Mouse (Mus musculus) cerebellum, adult 2 months (tissue): Measurements from ENCODE around the gene Bach2. TPM values are rescaled to one million over a fixed set of nuclear protein-coding genes. Genes with fewer than 3 reads are reported as not detected.

Experiments used
- DNase-seq, 2 experiments: peaks; one replicate each; pipeline ENCODE4 v3.0.0; 2021
- H3K27ac ChIP-seq: fragments of 200-500 bp; 2 replicates; pipeline ENCODE4 v1.5.1; 2012; ENCODE audit warnings: low read length, control low read depth, inconsistent platforms; ENCODE audit not compliant: insufficient read depth
- H3K27me3 ChIP-seq: fragments of 200-500 bp; 2 replicates; pipeline ENCODE4 v1.6.1; 2012; ENCODE audit warnings: inconsistent platforms, mild to moderate bottlenecking, low read length, moderate library complexity; ENCODE audit not compliant: control insufficient read depth, insufficient read depth
- H3K4me1 ChIP-seq: fragments of 200-500 bp; 2 replicates; pipeline ENCODE4 v1.6.1; 2011; ENCODE audit warnings: low read length; ENCODE audit not compliant: control insufficient read depth, insufficient read depth
- H3K4me3 ChIP-seq: fragments of 200-500 bp; replicated peaks from 2 replicates; pipeline ENCODE3; 2011; ENCODE audit warnings: mild to moderate bottlenecking, low read depth, low read length, control low read depth; ENCODE audit not compliant: insufficient read depth
- CTCF ChIP-seq: fragments of 200-500 bp; IDR thresholded peaks from 2 replicates; pipeline ENCODE4 v1.5.1; 2011; ENCODE audit warnings: low read depth, mild to moderate bottlenecking, control low read depth, low read length, moderate library complexity, borderline replicate concordance; ENCODE audit not compliant: insufficient read depth
- POLR2A ChIP-seq: fragments of 200-500 bp; IDR thresholded peaks from 2 replicates; pipeline ENCODE4 v1.6.1; 2011; ENCODE audit warnings: low read length, control low read depth, borderline replicate concordance; ENCODE audit not compliant: insufficient read depth
- WGBS: fragments of 180-500 bp; shearing (Covaris S2); methylation state at CpG from one replicate; pipeline ENCODE4 v1.1.7; 2018; 5-methylcytosine and 5-hydroxymethylcytosine counted together
- polyA plus RNA-seq: library from polyadenylated mRNA; depleted of rRNA; stranded (reverse); fragments of >200 nt; gene quantifications from 2 replicates; pipeline ENCODE4 v1.2.3, GENCODE M21; 2012

Gene Bach2
- polyA plus RNA-seq, 1 experiment: 4.7 TPM

DNA sequence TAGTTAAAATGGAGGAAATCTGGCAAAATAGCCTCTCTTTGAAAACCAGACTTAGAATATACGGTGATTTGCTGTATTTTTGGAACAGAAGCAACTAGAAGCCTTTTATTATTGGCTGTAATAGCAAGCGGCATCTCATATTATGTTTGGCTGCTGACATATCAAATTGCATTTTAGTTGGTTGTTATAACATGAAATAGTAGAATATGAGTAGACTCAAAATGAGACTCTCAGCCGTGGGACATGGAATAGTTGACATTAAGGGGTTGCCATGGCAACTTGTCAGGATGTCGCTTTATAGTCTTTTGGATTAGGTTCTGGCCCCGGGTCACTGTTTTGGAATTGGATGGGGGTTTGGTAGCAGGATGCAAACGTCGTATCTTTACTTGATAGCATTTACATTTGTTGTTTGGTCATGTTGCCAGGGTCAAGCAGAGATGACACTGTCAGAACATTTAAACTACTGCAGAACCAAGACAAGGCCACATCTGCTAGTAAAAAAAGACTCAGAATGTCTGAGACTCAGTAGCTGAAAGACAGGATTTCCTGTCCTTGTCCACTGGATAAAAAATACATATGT lies 55.2 kb downstream of the Bach2 start:
- DNase-seq: no peak
- H3K27me3 ChIP-seq: no peaks in the 10 kb centered on the region
- TF ChIP-seq POLR2A: no peak
- no peak for TF ChIP-seq CTCF
- no peak overlapping the region for H3K4me3 ChIP-seq
- peaks cover 3% of the 10 kb centered on the region for H3K4me1 ChIP-seq
- WGBS: 75% methylated on average over 7 of the region's 7 CpGs
- no peak overlapping the region for H3K27ac ChIP-seq

DNA sequence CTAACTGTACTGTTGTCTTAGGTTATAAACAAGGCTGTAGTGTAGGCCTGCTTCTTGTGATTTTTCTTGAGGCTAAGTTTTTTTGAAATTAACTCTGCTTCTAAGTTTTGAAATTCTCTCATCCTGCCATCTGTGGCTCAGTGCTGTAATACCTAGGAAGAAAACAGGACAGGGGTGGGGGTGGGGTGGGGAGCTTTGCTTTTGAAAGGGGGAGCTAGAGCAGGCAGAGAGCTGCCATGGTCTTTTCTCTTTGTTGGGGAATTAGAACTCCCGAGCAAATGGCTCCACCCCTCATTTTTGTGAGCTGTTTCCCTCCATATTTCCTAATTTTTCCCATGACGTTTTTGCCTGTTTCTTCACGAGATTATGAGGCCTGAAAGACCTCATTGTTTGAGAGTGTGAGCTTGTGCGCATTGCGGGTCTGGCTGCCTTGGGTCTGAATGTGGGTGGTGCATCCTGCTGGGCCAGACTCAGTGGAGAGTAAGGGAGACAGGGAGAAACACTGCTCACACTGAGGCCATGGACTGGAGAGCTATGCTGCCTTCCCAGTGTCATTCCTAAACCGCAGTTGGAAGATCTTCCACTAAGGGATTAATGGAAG lies 58.6 kb downstream of the Bach2 start:
- Histone ChIP-seq H3K27ac (no peak overlapping the region), H3K4me3 (no peak overlapping the region), H3K4me1 (peaks cover 9% of the 10 kb centered on the region; the same call in 1 of the 2 replicates), H3K27me3 (no peaks in the 10 kb centered on the region)
- no peak for TF ChIP-seq CTCF
- no peak for TF ChIP-seq POLR2A
- WGBS: 72% methylated on average over 6 of the region's 6 CpGs
- no peak for DNase-seq

DNA sequence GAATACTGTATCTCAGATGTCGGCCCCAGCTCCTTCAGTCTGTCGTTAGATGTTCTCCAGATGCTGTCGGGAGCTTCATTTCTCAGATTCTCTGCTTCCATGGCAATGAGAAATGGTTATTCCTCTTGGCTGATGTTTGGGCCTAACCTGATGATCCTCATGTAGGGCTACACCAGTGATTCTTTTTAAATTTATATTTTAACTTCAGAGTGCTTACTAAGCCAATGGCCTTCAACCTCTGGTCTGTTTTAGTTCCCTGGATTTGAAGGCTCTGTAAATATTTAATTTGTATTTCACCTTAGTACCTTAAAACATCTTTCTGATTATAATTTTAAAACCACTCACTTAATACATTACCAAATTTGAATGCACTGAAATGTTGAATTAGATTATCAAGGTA lies 60.6 kb downstream of the Bach2 start:
- H3K4me1 ChIP-seq: peaks cover 22% of the 10 kb centered on the region
- TF ChIP-seq CTCF (no peak), POLR2A (no peak)
- no peaks in the 10 kb centered on the region for H3K27me3 ChIP-seq
- no peak overlapping the region for H3K27ac ChIP-seq
- no peak for DNase-seq
- no peak overlapping the region for H3K4me3 ChIP-seq
- WGBS: 96% methylated on average over 3 of the region's 3 CpGs

DNA sequence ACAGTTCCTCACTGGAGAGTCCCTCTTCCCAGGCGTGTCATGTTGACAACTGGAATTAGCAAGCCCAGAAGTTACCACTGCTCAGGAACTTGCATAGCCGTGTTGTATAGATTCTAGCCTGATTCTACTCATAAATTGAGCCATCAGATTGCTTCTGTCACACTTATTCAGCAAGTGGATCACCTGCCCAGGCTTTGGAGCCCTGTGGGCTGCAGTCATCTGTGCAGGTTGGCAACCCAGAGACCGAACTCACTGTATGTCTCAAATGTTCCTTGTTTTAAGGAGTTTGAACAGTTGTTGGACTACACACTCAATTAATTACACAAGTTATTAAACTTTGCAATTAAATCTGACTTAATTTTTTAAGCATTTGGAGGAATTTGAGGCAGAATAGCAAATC lies 61.4 kb downstream of the Bach2 start:
- no peak overlapping the region for H3K27ac ChIP-seq
- H3K27me3 ChIP-seq: no peaks in the 10 kb centered on the region
- no peak overlapping the region for H3K4me3 ChIP-seq
- whole genome bisulfite sequencing: 51% methylated on average over 3 of the region's 3 CpGs
- peaks cover 26% of the 10 kb centered on the region for H3K4me1 ChIP-seq
- TF ChIP-seq CTCF (no peak), POLR2A (no peak)
- DNase-seq: peak in 1 of 2 experiments; percentile 46

DNA sequence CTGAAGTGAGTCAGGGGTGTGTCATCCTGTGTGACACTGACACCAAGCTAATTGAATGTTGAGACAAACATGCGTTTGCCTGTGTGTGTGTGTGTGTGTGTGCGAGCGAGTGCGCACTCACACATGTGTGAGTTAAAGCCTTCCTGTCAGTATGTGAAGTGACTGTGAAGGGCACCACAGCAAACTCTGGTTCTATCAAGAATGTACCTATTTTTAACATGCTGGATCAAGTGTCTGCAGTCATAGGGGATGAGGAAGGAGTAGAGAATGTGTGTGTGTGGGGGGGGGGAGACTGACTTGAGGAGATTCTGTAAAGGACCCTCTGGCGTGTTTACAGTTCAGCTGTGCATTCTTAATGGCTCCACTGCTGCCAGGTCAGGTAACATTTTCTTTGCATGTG lies 64.1 kb downstream of the Bach2 start:
- peaks cover 33% of the 10 kb centered on the region for H3K4me1 ChIP-seq
- DNase-seq: no peak
- peak overlapping the region; percentile 85; the same call in 1 of the 2 replicates for H3K27ac ChIP-seq
- TF ChIP-seq POLR2A (no peak), CTCF (no peak)
- no peaks in the 10 kb centered on the region for H3K27me3 ChIP-seq
- WGBS: 72% methylated on average over 5 of the region's 5 CpGs
- H3K4me3 ChIP-seq: no peak overlapping the region

DNA sequence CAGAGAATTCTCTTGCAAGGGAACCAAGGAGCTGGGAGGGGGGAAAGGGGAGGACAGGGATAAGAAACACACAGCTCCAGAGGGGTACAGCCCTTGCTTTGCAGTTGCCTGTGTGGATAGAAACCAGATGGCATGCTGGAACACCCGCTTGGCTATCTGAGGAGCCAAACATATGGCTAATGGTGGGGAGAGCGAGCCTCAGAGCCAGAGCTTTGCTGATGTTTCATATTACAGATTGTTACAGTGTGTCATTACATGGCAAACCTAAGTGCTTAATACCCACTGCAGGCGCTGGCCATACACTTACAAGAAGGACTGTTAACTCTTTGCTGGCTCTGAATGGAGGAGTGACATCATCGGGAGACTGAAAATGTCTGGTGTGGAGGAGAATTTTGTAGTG lies 64.5 kb downstream of the Bach2 start:
- no peak overlapping the region for H3K4me3 ChIP-seq
- WGBS: 8% methylated on average over 4 of the region's 4 CpGs

DNA sequence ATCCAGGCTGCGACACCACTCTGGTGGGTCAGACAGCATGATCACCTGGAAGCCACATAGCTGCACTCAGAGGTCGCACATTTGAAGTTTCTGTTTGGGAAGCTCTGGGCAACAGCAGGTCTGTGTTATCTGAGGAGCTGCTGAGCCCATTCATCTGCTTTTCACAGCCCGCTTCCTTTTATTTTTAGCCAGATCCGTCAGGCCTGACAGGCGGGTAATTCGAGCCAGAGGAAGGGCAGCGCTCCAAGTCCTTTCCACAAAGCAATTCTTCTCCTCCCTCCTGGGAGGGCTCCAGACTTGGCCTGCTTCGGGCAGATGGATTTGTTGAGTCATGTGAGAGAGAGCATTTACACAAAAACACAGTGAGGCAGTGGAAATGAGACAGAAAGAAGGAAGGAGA lies 65.1 kb downstream of the Bach2 start:
- DNase-seq: peak; percentile 95 to 99
- WGBS: 1% methylated on average over 8 of the region's 8 CpGs
- no peak for TF ChIP-seq POLR2A
- no peak for TF ChIP-seq CTCF
- H3K4me1 ChIP-seq: peaks cover 33% of the 10 kb centered on the region
- H3K27ac ChIP-seq: peak overlapping the region; percentile 85
- no peaks in the 10 kb centered on the region for H3K27me3 ChIP-seq
- peak overlapping the region; percentile 24 for H3K4me3 ChIP-seq

More for the DNA sequence above, 64.5 kb downstream of the Bach2 start:
- TF ChIP-seq POLR2A: no peak
- H3K27ac ChIP-seq: peak overlapping the region; percentile 85; the same call in 1 of the 2 replicates
- peak; percentile 72 to 75 for DNase-seq
- peaks cover 33% of the 10 kb centered on the region for H3K4me1 ChIP-seq
- no peaks in the 10 kb centered on the region for H3K27me3 ChIP-seq

DNA sequence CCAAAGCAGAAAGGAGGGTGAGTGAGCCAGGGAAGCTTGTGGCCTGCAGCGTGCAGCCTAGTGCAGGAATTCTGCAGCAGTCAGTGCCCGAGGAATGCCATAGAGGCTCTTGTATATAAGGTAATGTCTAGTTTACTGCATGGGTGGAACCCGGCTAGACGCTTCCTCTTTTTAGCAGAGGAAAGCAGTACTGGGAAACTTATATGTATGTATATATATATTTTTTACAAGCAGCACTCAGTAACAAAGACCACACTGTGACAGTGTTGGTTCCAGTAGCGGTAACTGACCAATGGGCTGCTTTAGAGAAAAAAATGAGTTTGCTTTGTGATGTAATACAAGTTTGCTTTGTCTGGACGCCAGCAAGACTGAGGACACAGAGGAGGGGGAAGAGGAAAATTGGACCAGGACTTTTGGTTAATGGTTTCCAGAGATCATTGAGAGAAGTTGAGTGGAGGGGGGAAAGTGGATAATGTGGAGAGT lies 65.7 kb downstream of the Bach2 start:
- Histone ChIP-seq H3K4me1 (peaks cover 33% of the 10 kb centered on the region), H3K4me3 (no peak overlapping the region), H3K27me3 (no peaks in the 10 kb centered on the region), H3K27ac (peak overlapping the region; percentile 64; the same call in 1 of the 2 replicates)
- 29% methylated on average over 6 of the region's 6 CpGs for WGBS
- DNase-seq: peak; percentile 47 to 52
- TF ChIP-seq POLR2A (no peak), CTCF (no peak)
